Mouse (Mus musculus) intestine, embryonic 14.5 days (tissue): ENCODE data around the gene Hacd2. TPM values are rescaled to one million over a fixed set of nuclear protein-coding genes. Genes with fewer than 3 reads are reported as not detected.
A peak's percentile ranks its signal among the peaks of the same experiment; 100 is the strongest.

Source experiments
- ATAC-seq: fragments of 200-750 bp; cut with Nextera tagmentation; replicated peaks from 2 replicates; pipeline ENCODE4 v1.8.0; 2017; ENCODE audit warnings: low read depth, moderate number of reproducible peaks, moderate TSS enrichment, moderate library complexity; ENCODE audit not compliant: low FRiP score, low TSS enrichment
- DNase-seq: peaks from one replicate; pipeline ENCODE4 v3.0.0-alpha.2; 2018; ENCODE audit warnings: low spot score
- H3K27ac ChIP-seq: fragments of 300-500 bp; sonication (generic); 2 replicates; pipeline ENCODE4 v1.5.1; 2014; ENCODE audit warnings: low read depth, mild to moderate bottlenecking, control low read depth
- H3K27me3 ChIP-seq: fragments of 300-500 bp; sonication (generic); replicated peaks from 2 replicates; pipeline ENCODE4 v1.6.1; 2014; ENCODE audit warnings: low read length, control low read depth; ENCODE audit not compliant: control insufficient read depth, insufficient read depth
- H3K36me3 ChIP-seq: fragments of 300-500 bp; sonication (generic); 2 replicates; pipeline ENCODE4 v1.6.1; 2014; ENCODE audit warnings: low read length, control low read depth; ENCODE audit not compliant: control insufficient read depth, insufficient read depth
- H3K4me1 ChIP-seq: fragments of 300-500 bp; sonication (generic); replicated peaks from 2 replicates; pipeline ENCODE4 v1.6.1; 2014; ENCODE audit warnings: low read length, control low read depth, mixed read lengths; ENCODE audit not compliant: control insufficient read depth, insufficient read depth
- H3K4me2 ChIP-seq: fragments of 300-500 bp; sonication (generic); 2 replicates; pipeline ENCODE4 v1.6.1; 2014; ENCODE audit warnings: low read length
- H3K4me3 ChIP-seq: fragments of 300-500 bp; sonication (generic); 2 replicates; pipeline ENCODE4 v1.5.1; 2014; ENCODE audit warnings: low read depth, low read length, control low read depth, mixed read lengths
- H3K9ac ChIP-seq: fragments of 300-500 bp; sonication (generic); 2 replicates; pipeline ENCODE4 v1.6.1; 2014; ENCODE audit warnings: mild to moderate bottlenecking, low read length
- H3K9me3 ChIP-seq: fragments of 300-500 bp; sonication (generic); 2 replicates; pipeline ENCODE4 v1.6.1; 2016; ENCODE audit warnings: low read length, control low read depth; ENCODE audit not compliant: control insufficient read depth
- WGBS: fragments of 180-500 bp; shearing (Covaris S2); extraction: QIAGEN DNeasy Blood & Tissue Kit; methylation state at CpG from one replicate; pipeline ENCODE4 v1.1.7; 2014; 5-methylcytosine and 5-hydroxymethylcytosine counted together
- polyA plus RNA-seq: library from polyadenylated mRNA; unstranded; fragments of >200 nt; fragmentation: Nextera tagmentation; extraction: Ambion mirVana; gene quantifications from 2 replicates; pipeline ENCODE4 v1.2.1, GENCODE M21; 2014

Hacd2 gene
- polyA plus RNA-seq, 1 experiment from 2014 or later = 53.7 TPM

- Histone ChIP-seq H3K36me3 (peaks cover 18% of the 10 kb centered on the region), H3K9ac (no peak overlapping the region), H3K27ac (no peak overlapping the region), H3K4me1 (no peaks in the 10 kb centered on the region; the same call in 1 of the 2 replicates), H3K9me3 (no peaks in the 10 kb centered on the region), H3K27me3 (no peaks in the 10 kb centered on the region), H3K4me3 (no peak overlapping the region), H3K4me2 (no peak overlapping the region)
- DNase-seq (no peak), ATAC-seq (no peak)
- 78% methylated on average over 5 of the region's 5 CpGs for WGBS
Measured at GRCm38 (mm10) chr16:35034971-35035370, 12.7 kb downstream of the Hacd2 start.

- Histone ChIP-seq H3K9ac (no peak overlapping the region), H3K9me3 (no peaks in the 10 kb centered on the region), H3K4me3 (no peak overlapping the region), H3K36me3 (peaks cover 13% of the 10 kb centered on the region), H3K27ac (no peak overlapping the region), H3K27me3 (no peaks in the 10 kb centered on the region), H3K4me1 (no peaks in the 10 kb centered on the region; the same call in 1 of the 2 replicates), H3K4me2 (no peak overlapping the region)
- no peak for ATAC-seq
- 43% methylated on average over 5 of the region's 5 CpGs for WGBS
- DNase-seq = no peak
Measured at GRCm38 (mm10) chr16:35036754-35037153, 14.5 kb downstream of the Hacd2 start.

- peaks cover 22% of the 10 kb centered on the region for H3K36me3 ChIP-seq
- no peak for DNase-seq
- no peaks in the 10 kb centered on the region; the same call in 1 of the 2 replicates for H3K4me1 ChIP-seq
- no peak overlapping the region for H3K27ac ChIP-seq
- no peak overlapping the region for H3K9ac ChIP-seq
- no peak for ATAC-seq
- no peak overlapping the region for H3K4me2 ChIP-seq
- H3K9me3 ChIP-seq = no peaks in the 10 kb centered on the region
- H3K27me3 ChIP-seq = no peaks in the 10 kb centered on the region
- WGBS = 18% methylated on average over 4 of the region's 4 CpGs
- no peak overlapping the region for H3K4me3 ChIP-seq
Measured at GRCm38 (mm10) chr16:35038343-35039057, 16.3 kb downstream of the Hacd2 start.

DNA sequence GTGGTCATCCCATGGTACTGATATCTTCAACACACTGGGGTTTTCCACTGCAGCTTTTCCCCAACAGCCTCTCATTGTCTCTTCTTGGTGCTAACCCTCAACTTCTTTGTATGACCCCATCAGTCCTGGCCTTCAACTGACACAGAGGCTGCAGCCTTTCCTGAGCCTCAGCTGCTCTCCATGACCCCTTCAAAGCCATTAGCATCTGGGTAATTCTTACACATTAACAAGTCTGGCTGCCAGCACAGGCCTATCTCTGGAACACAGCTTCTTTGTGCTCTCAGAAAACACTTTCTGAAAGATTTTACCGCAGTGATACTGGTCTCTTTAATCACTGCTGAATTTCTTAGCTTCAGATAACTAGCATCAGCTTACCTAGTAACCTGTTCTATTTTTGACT lies 17.9 kb downstream of the Hacd2 start:
- Histone ChIP-seq H3K4me2 (no peak overlapping the region), H3K9ac (no peak overlapping the region), H3K27me3 (no peaks in the 10 kb centered on the region), H3K27ac (no peak overlapping the region), H3K36me3 (peaks cover 17% of the 10 kb centered on the region), H3K4me1 (no peaks in the 10 kb centered on the region; the same call in 1 of the 2 replicates), H3K9me3 (no peaks in the 10 kb centered on the region), H3K4me3 (no peak overlapping the region)
- no peak for DNase-seq
- no peak for ATAC-seq
- 74% methylated on average over 1 of the region's 1 CpGs for WGBS

DNA sequence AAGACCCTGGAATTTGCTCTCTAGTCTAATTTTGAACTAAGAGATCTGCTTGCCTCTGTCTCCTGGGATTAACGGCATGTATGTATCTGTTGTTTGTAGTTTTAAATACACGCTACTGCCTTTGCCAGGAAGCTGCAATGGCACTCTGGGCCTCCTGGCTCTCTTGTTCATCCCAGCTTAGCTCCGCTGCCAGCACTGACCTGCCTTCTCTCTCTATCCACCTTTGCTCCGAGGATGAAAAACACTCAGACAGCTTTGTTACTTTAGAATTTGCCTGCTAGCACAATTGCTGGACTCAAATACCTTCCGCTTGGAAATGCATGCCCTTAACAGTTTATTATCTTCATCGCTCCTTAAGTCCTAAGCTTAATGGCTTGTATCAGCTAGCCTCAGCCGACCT lies 18.8 kb downstream of the Hacd2 start:
- Histone ChIP-seq H3K36me3 (peaks cover 15% of the 10 kb centered on the region), H3K27ac (no peak overlapping the region), H3K4me3 (no peak overlapping the region), H3K9ac (no peak overlapping the region), H3K4me1 (no peaks in the 10 kb centered on the region; the same call in 1 of the 2 replicates), H3K9me3 (no peaks in the 10 kb centered on the region), H3K4me2 (no peak overlapping the region), H3K27me3 (no peaks in the 10 kb centered on the region)
- 86% methylated on average over 7 of the region's 7 CpGs for WGBS
- ATAC-seq (no peak), DNase-seq (no peak)

GRCm38 (mm10) chr16:35046081-35046775 lies 24.0 kb downstream of the Hacd2 start:
- WGBS = 85% methylated on average over 6 of the region's 6 CpGs
- DNase-seq = no peak
- ATAC-seq = no peak
- H3K27ac ChIP-seq = no peak overlapping the region
- no peak overlapping the region for H3K4me3 ChIP-seq
- H3K9me3 ChIP-seq = no peaks in the 10 kb centered on the region
- peaks cover 10% of the 10 kb centered on the region; the same call in 1 of the 2 replicates for H3K36me3 ChIP-seq
- no peaks in the 10 kb centered on the region for H3K27me3 ChIP-seq
- no peaks in the 10 kb centered on the region for H3K4me1 ChIP-seq
- H3K9ac ChIP-seq = no peak overlapping the region
- H3K4me2 ChIP-seq = no peak overlapping the region

- WGBS = 90% methylated on average over 6 of the region's 6 CpGs
- no peak for ATAC-seq
Measured at GRCm38 (mm10) chr16:35047272-35047969, 25.2 kb downstream of the Hacd2 start.

DNA sequence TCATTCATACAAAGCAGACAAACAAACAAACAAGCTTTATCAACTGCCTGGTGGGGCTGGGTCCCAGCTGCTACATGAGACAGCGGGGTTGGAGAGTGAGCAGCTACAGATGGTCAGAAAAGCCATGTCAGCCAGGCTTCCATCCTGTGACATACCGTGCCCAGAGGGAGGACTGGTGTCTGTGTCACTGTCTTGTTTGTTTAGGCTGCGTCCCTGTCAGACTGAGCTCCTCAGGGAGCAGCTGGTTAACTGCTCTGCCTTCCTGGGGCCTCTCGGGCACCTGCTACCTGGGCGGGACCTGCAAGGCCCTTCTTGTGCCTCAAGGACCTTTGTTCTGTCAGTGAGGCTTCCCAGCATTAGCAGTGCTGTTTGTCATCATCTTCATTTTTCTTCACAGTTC lies 28.8 kb downstream of the Hacd2 start:
- 53% methylated on average over 5 of the region's 5 CpGs for WGBS
- H3K27me3 ChIP-seq = no peaks in the 10 kb centered on the region
- ATAC-seq = peak; percentile 58; the same call in 1 of the 2 replicates
- no peaks in the 10 kb centered on the region for H3K9me3 ChIP-seq
- peaks cover 9% of the 10 kb centered on the region; the same call in 1 of the 2 replicates for H3K36me3 ChIP-seq
- no peak overlapping the region for H3K4me3 ChIP-seq
- 0 out of 2 replicates have a peak, but pooled peaks cover 3% of the 10 kb centered on the region for H3K4me1 ChIP-seq
- H3K4me2 ChIP-seq = no peak overlapping the region
- H3K27ac ChIP-seq = no peak overlapping the region
- no peak overlapping the region for H3K9ac ChIP-seq
- no peak for DNase-seq

More at GRCm38 (mm10) chr16:35047272-35047969, 25.2 kb downstream of the Hacd2 start:
- 0 out of 2 replicates have a peak, but pooled peaks cover 3% of the 10 kb centered on the region for H3K4me1 ChIP-seq
- H3K27ac ChIP-seq = no peak overlapping the region
- no peaks in the 10 kb centered on the region for H3K27me3 ChIP-seq
- no peak overlapping the region for H3K4me2 ChIP-seq
- H3K9ac ChIP-seq = no peak overlapping the region
- peaks cover 11% of the 10 kb centered on the region; the same call in 1 of the 2 replicates for H3K36me3 ChIP-seq
- no peak overlapping the region for H3K4me3 ChIP-seq
- no peaks in the 10 kb centered on the region for H3K9me3 ChIP-seq
- DNase-seq = no peak
